Mouse (Mus musculus): Measurements from ENCODE around the gene Stag3.

Gene Stag3

DNA sequence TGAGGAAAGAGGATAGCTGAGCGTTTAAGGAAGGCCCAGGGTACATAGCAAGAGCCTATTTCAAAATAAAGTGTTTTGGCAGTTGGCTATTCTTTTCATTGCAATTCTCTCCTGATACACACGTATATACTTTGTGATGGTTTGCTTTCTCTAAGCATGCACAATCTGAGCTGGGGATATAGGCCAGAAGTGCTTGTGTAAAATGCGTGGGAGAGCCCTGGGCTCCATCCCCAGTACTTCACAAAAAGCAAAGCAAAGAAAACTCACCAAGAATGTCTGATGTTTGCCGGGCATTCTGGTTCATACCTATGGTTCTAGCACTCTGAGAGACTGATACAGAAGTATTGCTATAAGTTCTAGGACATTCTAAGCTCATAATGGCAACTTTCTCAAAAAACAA is 11.1 kb upstream of the Stag3 start:
- DNase-seq (ENCODE audit: low spot score in 2 of 2): no peak

GRCm38 (mm10) chr5:138271232-138271631 is 8.8 kb upstream of the Stag3 start:
- DNase-seq (ENCODE audit: low spot score in 2 of 2): no peak

- DNase-seq (ENCODE audit: low spot score in 2 of 2): no peak
Observed at GRCm38 (mm10) chr5:138272409-138272923, 7.6 kb upstream of the Stag3 start, which contains the start of gene Gal3st4. Gene Gal3st4 (minus strand): TSS chr5:138272840.

- DNase-seq (ENCODE audit: low spot score in 2 of 2): no peak
Observed at GRCm38 (mm10) chr5:138274186-138274585, 5.9 kb upstream of the Stag3 start.

DNA sequence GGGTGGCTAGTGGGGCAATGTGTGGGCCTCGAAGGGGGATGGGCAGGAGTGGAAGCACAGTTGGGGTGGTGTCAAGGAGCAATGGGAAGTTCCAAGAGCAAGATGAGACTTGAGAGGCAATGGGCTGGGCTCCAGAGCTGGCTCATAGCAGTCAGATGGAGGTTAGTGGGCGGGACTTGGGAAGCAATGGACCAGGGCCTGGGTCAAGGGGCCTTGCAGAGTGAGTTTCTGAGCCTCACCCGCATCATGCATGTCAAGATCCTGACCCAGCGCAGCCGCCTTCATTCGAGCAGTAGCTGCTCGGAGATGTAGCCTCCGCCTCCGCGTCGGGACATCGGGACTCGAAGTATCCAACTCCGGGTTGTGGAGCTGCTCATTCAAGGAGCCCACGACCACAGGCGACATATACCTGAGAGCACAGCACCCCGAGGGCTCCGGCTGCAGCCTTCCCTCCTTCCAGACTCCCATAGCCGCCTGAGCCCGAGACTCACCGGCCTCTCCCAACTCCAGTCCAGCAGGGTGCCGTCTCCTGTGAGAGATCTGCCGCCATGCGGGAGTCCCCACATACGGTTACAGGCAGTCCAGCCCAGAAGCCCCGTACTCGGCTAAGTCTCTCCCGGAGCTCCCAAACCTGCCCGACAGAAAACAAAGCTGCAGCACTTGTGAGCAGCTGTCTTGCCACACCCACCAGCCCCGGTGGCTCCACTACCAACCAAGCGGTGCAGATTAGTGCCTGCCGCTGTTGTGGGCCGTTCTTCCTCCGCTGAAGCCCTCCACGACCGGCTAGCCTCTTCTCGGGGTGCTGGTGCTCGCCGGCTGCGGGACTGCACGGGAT is 4.6 kb upstream of the Stag3 start:
- no peak for DNase-seq (ENCODE audit: low spot score in 2 of 2)

- DNase-seq (ENCODE audit: low spot score in 2 of 2): no peak
Observed at GRCm38 (mm10) chr5:138277994-138278393, 2.0 kb upstream of the Stag3 start.

DNA sequence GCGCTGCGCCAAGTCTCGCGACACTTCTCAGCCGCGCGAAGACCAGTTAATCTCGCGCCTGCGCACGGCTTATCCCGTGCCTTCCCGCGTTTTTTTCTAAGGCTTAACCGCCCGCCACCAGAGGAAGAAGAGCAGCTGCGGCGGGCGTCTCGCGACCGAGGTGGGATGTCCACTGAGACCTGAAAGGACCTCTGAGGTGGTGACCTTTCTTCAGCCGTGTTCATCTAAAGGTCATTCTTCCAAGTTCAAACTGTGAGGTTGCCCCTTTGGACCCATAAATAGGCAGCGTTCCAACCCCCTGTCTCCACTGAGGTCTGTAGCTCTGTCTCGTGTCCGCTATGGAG is 357 bp downstream of the Stag3 start:
- no peak for DNase-seq (ENCODE audit: low spot score in 2 of 2)

DNA sequence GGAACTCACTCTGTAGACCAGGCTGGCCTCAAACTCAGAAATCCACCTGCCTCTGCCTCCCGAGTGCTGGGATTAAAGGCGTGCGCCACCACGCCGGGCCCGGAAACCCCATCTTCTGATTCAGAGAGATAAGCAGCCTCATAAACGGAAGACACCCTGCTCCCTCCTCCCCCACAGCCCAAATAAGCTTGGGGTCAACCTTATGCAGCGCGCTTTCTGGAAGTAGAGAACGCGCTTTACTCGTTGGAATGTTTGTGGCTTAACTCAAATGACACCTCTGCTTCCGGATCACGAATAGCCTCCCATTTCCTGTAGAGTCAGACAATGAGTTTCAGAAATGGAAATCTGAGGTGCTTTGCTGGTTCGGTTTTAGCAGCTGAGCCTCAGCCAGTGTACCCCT is 789 bp downstream of the Stag3 start:
- no peak for DNase-seq (ENCODE audit: low spot score in 2 of 2)

- DNase-seq (ENCODE audit: low spot score in 2 of 2): no peak
Observed at GRCm38 (mm10) chr5:138281798-138282197, 1.8 kb downstream of the Stag3 start.

- DNase-seq (ENCODE audit: low spot score in 2 of 2): no peak
Observed at GRCm38 (mm10) chr5:138283540-138283939, 3.5 kb downstream of the Stag3 start.

DNA sequence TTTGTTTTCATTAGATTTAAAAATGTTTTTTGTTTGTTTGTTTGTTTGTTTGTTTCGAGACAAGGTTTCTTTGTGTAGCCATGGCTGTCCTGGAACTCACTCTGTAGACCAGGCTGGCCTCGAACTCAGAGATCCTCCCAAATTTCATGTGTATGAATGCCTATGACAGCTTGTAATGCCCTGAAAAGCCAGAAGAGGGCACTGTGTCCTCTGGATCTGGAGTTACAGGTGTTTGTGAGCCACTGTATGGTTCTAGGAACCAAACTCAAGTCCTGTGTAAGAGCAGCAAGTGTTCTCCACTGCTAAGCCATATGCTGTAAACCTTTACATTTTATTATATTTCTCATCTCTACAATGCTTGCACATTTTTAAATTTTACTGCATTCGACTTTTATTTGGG is 7.8 kb downstream of the Stag3 start:
- peak in 1 of 2 experiments; percentile 23 for DNase-seq (ENCODE audit: low spot score in 2 of 2)

GRCm38 (mm10) chr5:138291638-138292037 is 11.6 kb downstream of the Stag3 start:
- DNase-seq (ENCODE audit: low spot score in 2 of 2): no peak

DNA sequence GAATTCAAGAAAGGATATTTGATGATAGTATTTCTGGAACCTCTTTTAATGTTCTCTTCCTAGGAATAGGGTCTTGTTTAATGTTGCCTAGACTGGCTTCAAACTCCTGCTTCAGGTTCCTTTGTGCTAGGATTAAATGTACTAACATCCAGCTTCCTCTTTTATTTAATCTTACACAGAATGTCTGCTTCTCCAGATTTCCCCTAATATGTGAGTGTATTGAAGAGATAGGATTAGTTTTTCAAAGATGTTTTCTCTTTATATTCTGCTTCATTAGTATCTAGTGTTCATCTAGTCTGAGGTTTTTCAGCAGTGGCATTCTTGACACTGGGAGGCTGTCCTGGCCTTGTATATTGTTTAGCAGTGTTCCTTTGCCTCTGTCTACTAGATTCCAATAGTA is 14.1 kb downstream of the Stag3 start:
- no peak for DNase-seq (ENCODE audit: low spot score in 2 of 2)

DNA sequence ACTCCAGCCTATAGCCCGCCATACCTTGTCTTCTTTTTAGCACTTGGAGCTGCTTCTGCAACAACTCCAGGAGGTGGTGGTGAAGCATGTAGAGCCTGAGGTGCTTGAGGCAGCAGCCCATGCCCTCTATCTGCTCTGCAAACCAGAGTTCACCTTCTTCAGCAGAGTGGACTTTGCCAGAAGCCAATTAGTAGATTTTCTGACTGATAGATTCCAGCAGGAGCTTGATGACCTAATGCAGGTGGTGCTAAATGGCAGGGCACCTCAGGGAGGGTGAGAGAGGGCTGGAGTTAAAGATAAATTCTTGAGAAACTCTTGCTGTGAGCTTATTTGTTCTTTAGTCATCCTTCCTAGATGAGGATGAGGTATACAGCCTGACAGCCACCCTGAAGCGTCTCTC is 19.6 kb downstream of the Stag3 start:
- DNase-seq (ENCODE audit: low spot score in 2 of 2): no peak

DNA sequence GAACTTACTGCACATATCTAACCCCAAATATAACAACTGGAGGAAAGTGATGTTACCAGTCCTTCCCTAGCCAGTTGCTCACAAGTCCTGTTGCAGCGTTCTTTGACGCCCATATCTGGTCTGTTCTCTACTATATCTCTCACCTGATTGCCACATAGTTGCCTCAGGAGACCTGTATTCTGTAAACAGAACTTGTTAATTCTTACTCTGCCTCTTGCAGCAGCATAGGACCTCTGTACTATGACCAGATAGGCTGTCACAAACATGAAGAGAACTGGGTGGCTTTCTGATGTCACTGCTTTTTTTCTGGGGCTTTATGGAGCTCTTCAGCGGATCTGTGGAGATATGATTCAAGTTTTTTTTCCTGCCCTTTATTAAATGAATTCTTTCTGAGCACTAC is 32.8 kb downstream of the Stag3 start:
- DNase-seq (ENCODE audit: low spot score in 2 of 2): no peak

DNA sequence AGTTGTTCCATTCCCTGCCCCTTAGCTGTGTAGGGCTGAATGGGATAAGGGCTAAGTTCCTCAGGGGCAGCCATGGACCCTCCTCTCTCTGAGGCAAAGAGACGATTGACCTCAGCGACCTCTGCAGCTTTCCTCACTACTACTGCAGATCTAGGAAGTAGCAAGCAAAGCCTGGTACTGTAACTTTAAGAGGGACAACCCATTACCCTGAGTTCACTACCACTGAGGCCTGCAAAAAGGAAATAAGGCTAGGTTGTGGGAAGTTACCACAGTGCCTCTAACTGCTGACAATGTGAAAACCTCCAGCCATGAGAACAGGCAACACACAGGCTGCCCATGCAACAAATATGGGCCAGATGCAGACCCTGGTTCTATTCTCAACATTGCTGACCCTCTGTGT is 61.6 kb downstream of the Stag3 start, which contains the start of gene Pvrig:
Gene Pvrig, plus strand, starts transcription at position 301 of the 400 bp plus-strand sequence.
- DNase-seq (ENCODE audit: low spot score in 2 of 2): no peak

GRCm38 (mm10) chr5:138343216-138343615 is 63.2 kb downstream of the Stag3 start:
- no peak for DNase-seq (ENCODE audit: low spot score in 2 of 2)
